Mouse (Mus musculus): ENCODE data around the gene Cfdp1. TPM values are rescaled to one million over a fixed set of nuclear protein-coding genes. Genes with fewer than 3 reads are reported as not detected.

The Cfdp1 gene
- polyA plus RNA-seq, 1 experiment, result 5.8 TPM

- no peaks in the 10 kb centered on the region for H3K4me1 ChIP-seq (replicated peaks; ENCODE audit: control insufficient read depth, insufficient read depth, low read length)
- TF ChIP-seq POLR2A (IDR thresholded peaks at IDR 0.05; ENCODE audit: control insufficient read depth, extremely low read depth, insufficient read depth, low read length, poor library complexity) (no peak), CTCF (IDR thresholded peaks at IDR 0.05; ENCODE audit: borderline replicate concordance, control insufficient read depth, extremely low read depth, insufficient read depth, low read length, poor library complexity) (no peak)
- H3K4me3 ChIP-seq (ENCODE audit: control insufficient read depth, insufficient read depth, low read length), result no peak overlapping the region
- whole genome bisulfite sequencing, result 95% methylated on average over 1 of the region's 1 CpGs
- no peak for DNase-seq
- H3K27me3 ChIP-seq (ENCODE audit: control insufficient read depth, insufficient read depth, low read length), result no peaks in the 10 kb centered on the region
- no peaks in the 10 kb centered on the region for H3K36me3 ChIP-seq (ENCODE audit: control insufficient read depth, insufficient read depth, low read length)
- H3K27ac ChIP-seq (ENCODE audit: control insufficient read depth, insufficient read depth, low read length), result no peak overlapping the region
These were observed 57.6 kb downstream of the Cfdp1 start for GRCm38 (mm10) chr8:111796528-111796927.

DNA sequence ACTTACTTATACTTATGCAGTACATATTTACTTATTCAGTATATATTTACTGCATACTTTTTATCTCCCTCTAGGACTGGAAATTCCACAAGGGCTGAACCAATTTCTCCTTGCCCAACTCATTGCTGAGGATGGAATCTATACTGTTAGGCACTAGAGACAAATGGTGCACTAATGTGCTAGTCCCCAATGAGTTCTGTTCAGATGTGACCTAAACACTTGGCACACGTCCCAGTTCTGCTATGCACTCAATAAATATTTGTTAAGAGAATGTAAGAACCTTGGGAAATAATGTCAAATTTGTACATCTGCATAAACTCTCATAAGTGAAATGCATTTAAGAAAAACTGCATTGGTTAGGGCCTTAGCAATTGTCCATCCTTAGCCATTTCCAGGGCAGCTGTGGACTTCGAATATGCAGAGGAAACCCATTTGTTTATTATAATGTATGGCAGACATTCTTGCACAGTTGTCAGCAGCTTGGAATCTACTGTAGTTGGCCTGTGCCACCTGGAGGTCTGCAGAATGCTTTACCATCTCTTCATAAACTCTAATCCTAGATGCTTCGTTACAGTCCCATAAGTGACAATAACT lies 60.7 kb downstream of the Cfdp1 start:
- Histone ChIP-seq H3K4me3 (ENCODE audit: control insufficient read depth, insufficient read depth, low read length) (no peak overlapping the region), H3K27me3 (ENCODE audit: control insufficient read depth, insufficient read depth, low read length) (no peaks in the 10 kb centered on the region)

DNA sequence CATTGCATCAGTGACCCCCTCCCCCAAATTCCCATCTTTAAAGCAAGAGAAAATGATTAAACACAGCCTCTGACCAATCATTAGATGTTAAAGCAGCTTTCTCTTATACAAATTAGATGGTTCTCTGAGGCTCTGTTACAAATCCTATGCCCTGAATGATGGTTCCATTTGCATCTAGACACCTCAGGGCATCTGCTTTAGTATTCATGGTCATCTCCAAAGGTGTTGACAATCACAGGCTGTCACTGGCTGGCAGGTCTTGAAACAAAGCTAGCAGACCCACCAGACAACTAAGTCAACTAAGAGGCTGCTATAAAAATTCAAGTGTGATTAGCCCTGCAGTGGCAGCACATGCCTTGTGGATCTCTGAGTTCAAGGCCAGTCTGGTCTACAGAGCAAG lies 64.5 kb downstream of the Cfdp1 start:
- TF ChIP-seq POLR2A (IDR thresholded peaks at IDR 0.05; ENCODE audit: control insufficient read depth, extremely low read depth, insufficient read depth, low read length, poor library complexity), result no peak
- no peak for TF ChIP-seq CTCF (IDR thresholded peaks at IDR 0.05; ENCODE audit: borderline replicate concordance, control insufficient read depth, extremely low read depth, insufficient read depth, low read length, poor library complexity)

More for the DNA sequence above, 60.7 kb downstream of the Cfdp1 start:
- 94% methylated on average over 3 of the region's 3 CpGs for WGBS
- DNase-seq, result no peak
- H3K27ac ChIP-seq (ENCODE audit: control insufficient read depth, insufficient read depth, low read length), result no peak overlapping the region
- H3K4me1 ChIP-seq (replicated peaks; ENCODE audit: control insufficient read depth, insufficient read depth, low read length), result no peaks in the 10 kb centered on the region
- TF ChIP-seq POLR2A (IDR thresholded peaks at IDR 0.05; ENCODE audit: control insufficient read depth, extremely low read depth, insufficient read depth, low read length, poor library complexity), result no peak
- no peak for TF ChIP-seq CTCF (IDR thresholded peaks at IDR 0.05; ENCODE audit: borderline replicate concordance, control insufficient read depth, extremely low read depth, insufficient read depth, low read length, poor library complexity)
- H3K36me3 ChIP-seq (ENCODE audit: control insufficient read depth, insufficient read depth, low read length), result no peaks in the 10 kb centered on the region

DNA sequence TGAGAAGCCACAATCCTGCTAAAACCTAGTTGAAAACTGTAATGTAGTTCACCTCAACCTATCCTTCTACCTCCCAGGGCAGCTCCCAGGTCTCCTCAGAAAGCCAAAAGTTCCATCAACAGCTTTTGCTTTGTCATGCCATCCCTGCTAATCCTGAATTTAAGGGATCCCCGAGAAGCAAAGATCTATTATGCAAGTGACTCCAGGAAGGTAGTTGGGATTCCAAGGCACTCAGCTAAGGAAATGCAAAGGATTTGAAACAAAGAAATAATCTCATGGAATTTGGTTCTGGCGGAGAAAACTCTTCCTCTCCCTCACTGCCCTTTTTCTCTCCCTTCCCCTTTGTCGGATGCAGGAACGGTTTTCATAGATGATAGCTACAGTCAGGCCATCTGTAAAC lies 64.9 kb downstream of the Cfdp1 start:
- Histone ChIP-seq H3K4me1 (replicated peaks; ENCODE audit: control insufficient read depth, insufficient read depth, low read length) (no peaks in the 10 kb centered on the region), H3K27me3 (ENCODE audit: control insufficient read depth, insufficient read depth, low read length) (no peaks in the 10 kb centered on the region), H3K4me3 (ENCODE audit: control insufficient read depth, insufficient read depth, low read length) (no peak overlapping the region), H3K36me3 (ENCODE audit: control insufficient read depth, insufficient read depth, low read length) (no peaks in the 10 kb centered on the region), H3K27ac (ENCODE audit: control insufficient read depth, insufficient read depth, low read length) (no peak overlapping the region)
- 97% methylated on average over 4 of the region's 4 CpGs for WGBS
- DNase-seq, result no peak
- TF ChIP-seq CTCF (IDR thresholded peaks at IDR 0.05; ENCODE audit: borderline replicate concordance, control insufficient read depth, extremely low read depth, insufficient read depth, low read length, poor library complexity) (no peak), POLR2A (IDR thresholded peaks at IDR 0.05; ENCODE audit: control insufficient read depth, extremely low read depth, insufficient read depth, low read length, poor library complexity) (no peak)

More for the DNA sequence above, 64.5 kb downstream of the Cfdp1 start:
- no peaks in the 10 kb centered on the region for H3K27me3 ChIP-seq (ENCODE audit: control insufficient read depth, insufficient read depth, low read length)
- H3K4me1 ChIP-seq (replicated peaks; ENCODE audit: control insufficient read depth, insufficient read depth, low read length), result no peaks in the 10 kb centered on the region
- DNase-seq, result no peak
- no peak overlapping the region for H3K27ac ChIP-seq (ENCODE audit: control insufficient read depth, insufficient read depth, low read length)
- H3K4me3 ChIP-seq (ENCODE audit: control insufficient read depth, insufficient read depth, low read length), result no peak overlapping the region
- H3K36me3 ChIP-seq (ENCODE audit: control insufficient read depth, insufficient read depth, low read length), result no peaks in the 10 kb centered on the region

GRCm38 (mm10) chr8:111788497-111788896 lies 65.6 kb downstream of the Cfdp1 start:
- WGBS, result 96% methylated on average over 3 of the region's 3 CpGs
- no peaks in the 10 kb centered on the region for H3K4me1 ChIP-seq (replicated peaks; ENCODE audit: control insufficient read depth, insufficient read depth, low read length)
- H3K27ac ChIP-seq (ENCODE audit: control insufficient read depth, insufficient read depth, low read length), result no peak overlapping the region
- H3K36me3 ChIP-seq (ENCODE audit: control insufficient read depth, insufficient read depth, low read length), result no peaks in the 10 kb centered on the region
- DNase-seq, result no peak
- no peak overlapping the region for H3K4me3 ChIP-seq (ENCODE audit: control insufficient read depth, insufficient read depth, low read length)
- H3K27me3 ChIP-seq (ENCODE audit: control insufficient read depth, insufficient read depth, low read length), result no peaks in the 10 kb centered on the region
- TF ChIP-seq CTCF (IDR thresholded peaks at IDR 0.05; ENCODE audit: borderline replicate concordance, control insufficient read depth, extremely low read depth, insufficient read depth, low read length, poor library complexity) (no peak), POLR2A (IDR thresholded peaks at IDR 0.05; ENCODE audit: control insufficient read depth, extremely low read depth, insufficient read depth, low read length, poor library complexity) (no peak)

- TF ChIP-seq CTCF (IDR thresholded peaks at IDR 0.05; ENCODE audit: borderline replicate concordance, control insufficient read depth, extremely low read depth, insufficient read depth, low read length, poor library complexity), result no peak
- TF ChIP-seq POLR2A (IDR thresholded peaks at IDR 0.05; ENCODE audit: control insufficient read depth, extremely low read depth, insufficient read depth, low read length, poor library complexity), result no peak
- no peaks in the 10 kb centered on the region for H3K27me3 ChIP-seq (ENCODE audit: control insufficient read depth, insufficient read depth, low read length)
- DNase-seq, result no peak
- no peaks in the 10 kb centered on the region for H3K36me3 ChIP-seq (ENCODE audit: control insufficient read depth, insufficient read depth, low read length)
- H3K4me3 ChIP-seq (ENCODE audit: control insufficient read depth, insufficient read depth, low read length), result no peak overlapping the region
- no peak overlapping the region for H3K27ac ChIP-seq (ENCODE audit: control insufficient read depth, insufficient read depth, low read length)
- WGBS, result 96% methylated on average over 5 of the region's 5 CpGs
- no peaks in the 10 kb centered on the region for H3K4me1 ChIP-seq (replicated peaks; ENCODE audit: control insufficient read depth, insufficient read depth, low read length)
These were observed 66.0 kb downstream of the Cfdp1 start for GRCm38 (mm10) chr8:111788085-111788484.

DNA sequence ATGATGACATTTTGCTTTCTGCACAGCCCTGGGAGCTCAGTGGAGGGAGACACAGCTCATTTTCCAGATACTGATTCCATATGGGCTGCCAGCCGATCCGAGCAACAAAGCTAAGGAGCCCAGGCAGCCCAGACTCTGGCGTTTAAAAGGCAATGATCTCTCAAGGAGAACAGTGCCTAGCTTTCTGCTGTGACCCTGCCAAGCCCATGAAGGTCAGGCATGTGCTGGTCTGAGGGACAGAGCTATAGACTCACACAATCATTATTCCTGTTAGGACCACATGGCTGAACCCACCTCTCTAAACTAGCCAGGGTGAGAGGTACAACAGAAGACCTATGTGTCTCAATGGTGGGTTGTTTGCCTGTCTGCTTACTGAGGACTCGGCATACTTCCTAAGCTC lies 66.4 kb downstream of the Cfdp1 start:
- H3K4me3 ChIP-seq (ENCODE audit: control insufficient read depth, insufficient read depth, low read length), result no peak overlapping the region
- H3K36me3 ChIP-seq (ENCODE audit: control insufficient read depth, insufficient read depth, low read length), result no peaks in the 10 kb centered on the region
- no peak overlapping the region for H3K27ac ChIP-seq (ENCODE audit: control insufficient read depth, insufficient read depth, low read length)
- DNase-seq, result no peak
- WGBS, result 94% methylated on average over 4 of the region's 4 CpGs
- no peaks in the 10 kb centered on the region for H3K4me1 ChIP-seq (replicated peaks; ENCODE audit: control insufficient read depth, insufficient read depth, low read length)
- H3K27me3 ChIP-seq (ENCODE audit: control insufficient read depth, insufficient read depth, low read length), result no peaks in the 10 kb centered on the region
- TF ChIP-seq CTCF (IDR thresholded peaks at IDR 0.05; ENCODE audit: borderline replicate concordance, control insufficient read depth, extremely low read depth, insufficient read depth, low read length, poor library complexity) (no peak), POLR2A (IDR thresholded peaks at IDR 0.05; ENCODE audit: control insufficient read depth, extremely low read depth, insufficient read depth, low read length, poor library complexity) (no peak)
